Mouse (Mus musculus) heart, adult 2 months (tissue): ENCODE data around the gene Arpc5. TPM values are rescaled to one million over a fixed set of nuclear protein-coding genes. Genes with fewer than 3 reads are reported as not detected.

Source experiments
- DNase-seq, 2 experiments: peaks; one replicate each; pipeline ENCODE4 v3.0.0; 2021
- H3K27ac ChIP-seq: fragments of 200-600 bp; 2 replicates; pipeline ENCODE4 v1.8.1; 2022
- H3K27me3 ChIP-seq: fragments of 200-500 bp; 2 replicates; pipeline ENCODE4 v1.6.1; 2012; ENCODE audit warnings: mild to moderate bottlenecking, low read length, inconsistent platforms, mixed read lengths; ENCODE audit not compliant: control insufficient read depth, insufficient read depth
- H3K36me3 ChIP-seq: fragments of 200-500 bp; 2 replicates; pipeline ENCODE4 v1.6.1; 2012; ENCODE audit warnings: low read length, inconsistent platforms; ENCODE audit not compliant: control insufficient read depth, insufficient read depth
- H3K4me1 ChIP-seq: fragments of 200-500 bp; 2 replicates; pipeline ENCODE4 v1.6.1; 2011; ENCODE audit warnings: low read length; ENCODE audit not compliant: control insufficient read depth, insufficient read depth
- H3K4me3 ChIP-seq: fragments of 200-600 bp; 2 replicates; pipeline ENCODE4 v1.8.1; 2022
- H3K79me2 ChIP-seq: fragments of 200-500 bp; replicated peaks from 2 replicates; pipeline ENCODE4 v1.6.1; 2012; ENCODE audit warnings: mild to moderate bottlenecking, inconsistent platforms, low read length, moderate library complexity, mixed read lengths; ENCODE audit not compliant: control insufficient read depth, insufficient read depth
- H3K9ac ChIP-seq: fragments of 200-500 bp; 2 replicates; pipeline ENCODE4 v1.6.1; 2012; ENCODE audit warnings: low read depth, mild to moderate bottlenecking, control low read depth, inconsistent platforms, low read length, mixed read lengths
- CTCF ChIP-seq: fragments of 200-600 bp; IDR thresholded peaks from 2 replicates; pipeline ENCODE4 v1.8.1; 2022; ENCODE audit warnings: antibody characterized with exemption, mild to moderate bottlenecking, moderate library complexity
- EP300 ChIP-seq: fragments of 200-500 bp; IDR thresholded peaks from 2 replicates; pipeline ENCODE4 v1.6.1; 2011; ENCODE audit warnings: low read depth, low read length, control low read depth; ENCODE audit not compliant: insufficient read depth
- POLR2A ChIP-seq: fragments of 200-500 bp; IDR thresholded peaks from 2 replicates; pipeline ENCODE4 v1.6.1; 2011; ENCODE audit warnings: mild to moderate bottlenecking, low read depth, low read length, control low read depth; ENCODE audit not compliant: insufficient read depth
- WGBS: fragments of 180-500 bp; shearing (Covaris S2); methylation state at CpG from one replicate; pipeline ENCODE4 v1.1.7; 2018; 5-methylcytosine and 5-hydroxymethylcytosine counted together
- intact Hi-C: fragments of 180-260 bp; cut with DNase I; formaldehyde crosslinking; loops from one replicate; pipeline ENCODE4 v1.15.1; 2025
- polyA plus RNA-seq: library from polyadenylated mRNA; depleted of rRNA; stranded (reverse); fragments of >200 nt; gene quantifications from 2 replicates; pipeline ENCODE4 v1.2.3, GENCODE M21; 2012
- total RNA-seq, 2 experiments: library from RNA; stranded (reverse); gene quantifications; 2 replicates each; pipeline ENCODE4 v1.2.3; 2021

Gene Arpc5
- total and polyA plus RNA-seq, 3 experiments, result 23.6 to 27.7 (median 26.4) TPM

DNA sequence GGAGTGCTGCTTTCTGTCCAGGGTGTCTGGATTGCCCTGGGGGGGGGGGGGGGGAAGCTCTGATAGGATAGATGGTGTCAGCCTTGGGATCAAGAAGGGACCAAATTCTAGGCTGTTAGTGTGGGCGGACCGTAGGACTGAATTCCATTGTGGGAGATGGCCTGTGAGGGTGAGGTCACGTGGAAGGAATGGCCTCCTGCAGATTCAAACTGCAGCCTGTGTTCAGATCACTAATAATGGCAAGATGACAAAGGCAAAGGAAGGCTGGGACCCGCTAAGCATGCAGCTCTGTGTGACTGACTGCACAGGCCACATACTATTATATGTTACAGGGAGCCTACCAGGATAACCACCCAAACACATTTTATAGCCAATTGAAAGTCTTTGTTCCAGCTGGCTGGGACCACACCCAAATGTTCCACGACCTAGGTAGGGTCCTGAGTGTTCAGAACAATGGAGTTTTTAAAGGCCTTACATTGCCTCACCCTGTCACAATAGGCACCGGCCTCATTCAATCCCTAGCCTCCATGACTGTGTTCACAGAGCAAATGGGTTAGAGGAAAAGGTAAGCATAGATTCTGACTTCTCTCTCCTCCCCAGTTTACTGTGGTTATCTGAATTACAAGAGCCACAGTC, 27.3 kb downstream of the Arpc5 start:
- Histone ChIP-seq H3K4me3 (no peak overlapping the region), H3K27me3 (no peaks in the 10 kb centered on the region), H3K27ac (no peak overlapping the region; the same call in 1 of the 2 replicates), H3K9ac (no peak overlapping the region), H3K4me1 (peaks cover 4% of the 10 kb centered on the region; the same call in 1 of the 2 replicates), H3K36me3 (no peaks in the 10 kb centered on the region), H3K79me2 (no peaks in the 10 kb centered on the region)
- TF ChIP-seq CTCF (no peak), EP300 (no peak), POLR2A (no peak)
- no peak for DNase-seq
- intact Hi-C loops, result loop anchor here (5.0 kb wide), 2 partner anchors 54 to 609 kb away; no protein-coding TSS in a partner anchor
- 60% methylated on average over 6 of the region's 6 CpGs for WGBS

DNA sequence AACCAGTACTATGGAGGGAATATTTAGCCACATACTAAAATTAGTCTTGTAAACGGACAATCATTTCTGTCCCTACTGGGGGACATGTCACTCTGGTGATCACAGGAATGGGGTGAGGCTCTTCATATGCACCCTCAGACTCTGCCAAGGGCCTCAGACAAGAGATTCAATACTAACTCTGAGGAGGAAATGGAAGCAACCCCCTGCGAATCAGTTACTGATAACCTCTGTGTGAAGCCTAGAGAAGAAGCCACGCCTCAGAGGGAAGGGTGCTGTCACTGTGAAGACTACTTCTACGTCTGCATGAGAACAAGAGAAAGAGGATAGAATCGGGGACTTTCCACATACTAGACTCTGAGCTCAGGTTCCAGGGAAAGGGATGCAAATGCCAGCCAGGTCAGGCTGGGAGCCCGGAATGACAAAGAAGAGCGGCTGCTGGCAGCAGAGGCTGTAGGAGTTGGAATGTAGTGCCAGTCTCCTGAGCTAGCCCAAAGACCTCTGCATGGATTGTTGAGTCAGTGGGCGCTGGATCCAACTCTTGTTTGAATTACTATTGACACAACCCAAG, 29.4 kb downstream of the Arpc5 start:
- no peak overlapping the region for H3K9ac ChIP-seq
- TF ChIP-seq CTCF, result no peak
- no peak for TF ChIP-seq EP300
- TF ChIP-seq POLR2A, result no peak
- H3K27me3 ChIP-seq, result no peaks in the 10 kb centered on the region
- no peaks in the 10 kb centered on the region for H3K79me2 ChIP-seq
- H3K36me3 ChIP-seq, result no peaks in the 10 kb centered on the region
- H3K4me1 ChIP-seq, result peaks cover 4% of the 10 kb centered on the region; the same call in 1 of the 2 replicates
- WGBS, result 58% methylated on average over 8 of the region's 8 CpGs
- no peak for DNase-seq
- intact Hi-C loops, result no loop called here
- H3K4me3 ChIP-seq, result no peak overlapping the region
- H3K27ac ChIP-seq, result peak overlapping the region; percentile 12; the same call in 1 of the 2 replicates

DNA sequence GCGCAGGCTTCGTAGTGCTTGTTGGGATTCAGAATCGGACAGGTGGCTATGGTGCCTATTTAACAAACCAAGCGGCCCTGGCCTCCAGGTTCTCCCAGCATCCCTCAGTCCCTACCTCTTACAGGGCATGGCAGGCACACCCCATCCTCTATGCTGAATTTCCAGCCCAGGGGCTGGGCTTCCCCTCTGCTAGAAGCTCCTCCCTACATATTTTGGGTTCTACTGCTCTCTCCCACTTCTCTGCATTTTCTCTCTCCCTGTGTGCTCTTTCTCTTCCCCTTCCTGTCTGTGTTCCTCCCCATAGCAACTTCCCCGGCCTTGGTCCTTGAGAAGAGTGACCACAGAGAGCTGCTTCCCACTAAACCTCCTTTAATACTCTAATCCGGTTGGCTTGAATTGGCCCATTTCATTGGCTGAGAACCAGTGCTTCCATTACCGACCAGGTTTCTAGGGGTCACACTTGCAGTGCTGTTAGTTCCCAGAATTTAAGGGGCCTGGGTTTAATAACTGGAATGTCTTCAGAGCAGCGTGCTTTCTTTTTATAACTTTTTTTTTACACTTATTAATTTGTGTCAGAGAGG, 30.4 kb downstream of the Arpc5 start:
- Histone ChIP-seq H3K9ac (no peak overlapping the region), H3K27me3 (no peaks in the 10 kb centered on the region), H3K27ac (no peak overlapping the region), H3K4me1 (peaks cover 4% of the 10 kb centered on the region; the same call in 1 of the 2 replicates), H3K4me3 (no peak overlapping the region), H3K79me2 (no peaks in the 10 kb centered on the region), H3K36me3 (no peaks in the 10 kb centered on the region)
- 78% methylated on average over 8 of the region's 8 CpGs for WGBS
- peak in 1 of 2 experiments; percentile 21 for DNase-seq
- no peak for TF ChIP-seq EP300
- no peak for TF ChIP-seq POLR2A
- TF ChIP-seq CTCF, result no peak
- intact Hi-C loops, result no loop called here

DNA sequence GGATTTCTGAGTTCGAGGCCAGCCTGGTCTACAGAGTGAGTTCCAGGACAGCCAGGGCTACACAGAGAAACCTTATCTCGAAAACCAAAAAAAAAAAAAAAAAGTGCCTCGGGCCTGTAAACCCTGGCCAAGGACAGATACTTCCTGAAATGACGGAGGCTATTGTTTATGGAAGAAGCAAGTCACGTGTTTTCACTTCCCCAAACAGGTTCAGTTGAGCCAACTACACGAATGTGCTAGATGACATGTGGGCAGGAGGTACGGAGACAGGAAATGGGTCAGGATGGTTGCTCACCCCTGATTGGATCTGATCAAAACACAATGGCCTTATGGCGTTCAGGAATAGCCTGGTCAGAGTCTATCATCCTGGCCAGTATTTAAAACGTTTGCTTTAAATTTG, 31.8 kb downstream of the Arpc5 start:
- intact Hi-C loops, result no loop called here
- no peak overlapping the region for H3K4me3 ChIP-seq
- TF ChIP-seq POLR2A (no peak), CTCF (no peak), EP300 (0 out of 2 replicates have a peak, but pooled peaks have one; percentile 51)

DNA sequence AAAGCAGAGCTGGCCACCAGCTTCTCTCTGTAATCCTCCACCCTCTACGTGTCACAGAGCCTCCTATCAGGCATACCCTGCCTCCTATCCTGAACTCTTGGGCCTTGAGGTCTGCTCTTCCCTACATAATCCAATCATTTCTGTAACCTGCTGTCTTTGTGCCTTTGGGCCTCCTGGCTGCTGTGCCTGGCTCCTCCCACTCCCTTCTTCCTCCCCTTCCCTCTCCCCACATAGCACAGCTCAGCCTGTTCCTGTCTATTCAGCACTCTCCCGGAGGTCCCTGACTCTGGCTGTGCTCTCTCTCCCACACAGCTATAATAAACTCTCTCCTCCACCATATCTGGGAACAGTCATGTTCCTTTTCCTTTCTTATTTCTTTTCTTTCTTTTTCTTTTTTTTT, 33.6 kb downstream of the Arpc5 start, which contains the start of gene Ncf2:
TSS of gene Ncf2 (plus strand) at position 298 of the 400 bp plus-strand sequence.
- intact Hi-C loops, result no loop called here
- H3K9ac ChIP-seq, result no peak within 1 kb of the TSS
- WGBS, result 21% methylated on average over 2 of the region's 2 CpGs
- no peaks in the 10 kb centered on the region for H3K79me2 ChIP-seq
- H3K4me1 ChIP-seq, result peaks cover 3% of the 10 kb centered on the region; the same call in 1 of the 2 replicates
- DNase-seq, result peak in 1 of 2 experiments; percentile 32
- H3K36me3 ChIP-seq, result no peaks in the 10 kb centered on the region
- H3K27me3 ChIP-seq, result no peaks in the 10 kb centered on the region
- peak within 1 kb of the TSS; percentile 51 for H3K27ac ChIP-seq
- TF ChIP-seq CTCF (no peak), EP300 (no peak), POLR2A (peak; percentile 58)
- H3K4me3 ChIP-seq, result no peak within 1 kb of the TSS

More for the DNA sequence above, 31.8 kb downstream of the Arpc5 start:
- no peaks in the 10 kb centered on the region for H3K79me2 ChIP-seq
- H3K27me3 ChIP-seq, result no peaks in the 10 kb centered on the region
- peaks cover 4% of the 10 kb centered on the region; the same call in 1 of the 2 replicates for H3K4me1 ChIP-seq
- DNase-seq, result peak in 1 of 2 experiments; percentile 24
- H3K9ac ChIP-seq, result no peak overlapping the region
- 34% methylated on average over 9 of the region's 9 CpGs for WGBS
- H3K36me3 ChIP-seq, result no peaks in the 10 kb centered on the region
- peak overlapping the region; percentile 51 for H3K27ac ChIP-seq
